Mouse (Mus musculus): ENCODE data around the gene Treml4. TPM values are rescaled to one million over a fixed set of nuclear protein-coding genes. Genes with fewer than 3 reads are reported as not detected.

Treml4 gene
- polyA plus RNA-seq, 1 experiment from 2014 or later, result 0.53 TPM

DNA sequence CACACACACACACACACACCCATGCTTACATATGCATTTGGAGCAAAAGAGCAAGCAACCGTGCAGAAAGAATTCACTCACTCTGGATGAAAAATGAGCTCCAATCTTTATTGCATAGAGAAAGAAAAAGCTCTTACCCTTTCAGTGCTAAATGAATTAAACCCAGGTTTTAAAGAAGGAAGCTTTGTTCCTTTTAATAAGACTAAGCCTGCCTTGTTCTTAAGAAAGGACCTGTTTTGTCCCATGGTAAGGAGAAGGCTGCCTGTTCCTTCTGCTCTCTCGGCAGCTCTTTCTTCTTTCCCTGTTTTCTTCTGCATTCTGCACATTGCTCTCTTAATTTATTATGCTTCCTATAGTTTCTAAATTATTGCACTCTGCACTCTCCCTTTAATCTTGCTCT lies 2.0 kb downstream of the Treml4 start:
- Histone ChIP-seq H3K4me1 (ENCODE audit: control insufficient read depth in 2 of 2, insufficient read depth in 2 of 2, low read length in 2 of 2) (no peaks in the 10 kb centered on the region), H3K9ac (ENCODE audit: low read length) (no peak overlapping the region), H3K4me2 (ENCODE audit: low read length) (no peak overlapping the region), H3K9me3 (ENCODE audit: control insufficient read depth, low read length) (no peaks in the 10 kb centered on the region), H3K27ac (replicated peaks in 1 of 2; ENCODE audit: control insufficient read depth in 1 of 2, insufficient read depth in 1 of 2, low read depth in 2 of 2, low read length in 2 of 2) (no peak overlapping the region), H3K27me3 (ENCODE audit: control insufficient read depth, insufficient read depth, low read length) (no peaks in the 10 kb centered on the region), H3K4me3 (ENCODE audit: control insufficient read depth in 1 of 2, insufficient read depth in 1 of 2, low read depth in 1 of 2, low read length in 2 of 2) (no peak overlapping the region), H3K36me3 (ENCODE audit: control insufficient read depth, insufficient read depth, low read length) (no peaks in the 10 kb centered on the region)
- no peak for ATAC-seq (ENCODE audit: insufficient number of reproducible peaks, insufficient read depth, low FRiP score, low read depth)
- 46% methylated on average over 2 of the region's 2 CpGs for WGBS

DNA sequence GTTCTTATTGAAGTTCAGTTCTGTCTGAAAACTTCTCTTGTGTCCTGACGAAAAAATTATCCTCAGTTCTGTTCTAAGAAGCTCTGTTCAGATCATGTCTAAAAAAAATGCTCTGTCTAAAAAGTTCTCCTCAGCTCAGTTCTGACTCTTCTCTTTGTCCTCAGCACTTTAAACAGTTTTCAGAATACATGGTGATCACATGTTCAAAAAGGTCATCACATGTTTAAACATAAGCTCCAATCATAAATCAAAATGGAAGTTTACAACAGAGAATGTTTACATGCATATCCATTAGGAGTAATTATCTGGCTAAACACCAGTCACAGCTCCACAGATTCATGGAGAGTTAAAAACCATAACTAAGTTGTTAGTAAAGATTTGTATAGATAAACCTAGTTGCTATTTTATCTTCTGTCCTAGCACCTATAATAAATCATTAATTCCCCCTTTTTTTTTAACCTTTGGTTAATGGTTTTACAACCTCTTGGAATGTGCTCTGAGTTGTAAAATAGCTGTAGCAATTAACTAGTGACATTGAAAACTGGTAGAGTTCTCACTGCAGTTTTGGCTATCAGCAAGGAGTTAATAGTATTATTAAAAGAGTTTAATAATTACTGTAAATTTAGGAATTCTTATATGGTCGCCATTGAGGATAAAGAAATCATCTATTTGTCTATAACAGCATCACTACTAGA lies 2.7 kb downstream of the Treml4 start:
- WGBS, result 46% methylated on average over 2 of the region's 2 CpGs
- no peaks in the 10 kb centered on the region for H3K27me3 ChIP-seq (ENCODE audit: control insufficient read depth, insufficient read depth, low read length)
- ATAC-seq (ENCODE audit: insufficient number of reproducible peaks, insufficient read depth, low FRiP score, low read depth), result no peak

GRCm38 (mm10) chr17:48267591-48267990 lies 3.5 kb downstream of the Treml4 start:
- WGBS, result 88% methylated on average over 1 of the region's 1 CpGs
- no peak for ATAC-seq (ENCODE audit: insufficient number of reproducible peaks, insufficient read depth, low FRiP score, low read depth)
- H3K27me3 ChIP-seq (ENCODE audit: control insufficient read depth, insufficient read depth, low read length), result no peaks in the 10 kb centered on the region
- no peak overlapping the region for H3K9ac ChIP-seq (ENCODE audit: low read length)
- H3K9me3 ChIP-seq (ENCODE audit: control insufficient read depth, low read length), result no peaks in the 10 kb centered on the region
- no peaks in the 10 kb centered on the region for H3K36me3 ChIP-seq (ENCODE audit: control insufficient read depth, insufficient read depth, low read length)
- H3K4me2 ChIP-seq (ENCODE audit: low read length), result no peak overlapping the region
- H3K4me3 ChIP-seq (ENCODE audit: control insufficient read depth in 1 of 2, insufficient read depth in 1 of 2, low read depth in 1 of 2, low read length in 2 of 2), result no peak overlapping the region
- H3K27ac ChIP-seq (replicated peaks in 1 of 2; ENCODE audit: control insufficient read depth in 1 of 2, insufficient read depth in 1 of 2, low read depth in 2 of 2, low read length in 2 of 2), result no peak overlapping the region
- no peaks in the 10 kb centered on the region for H3K4me1 ChIP-seq (ENCODE audit: control insufficient read depth in 2 of 2, insufficient read depth in 2 of 2, low read length in 2 of 2)

More for the DNA sequence above, 2.7 kb downstream of the Treml4 start:
- no peak overlapping the region for H3K4me3 ChIP-seq (ENCODE audit: control insufficient read depth in 1 of 2, insufficient read depth in 1 of 2, low read depth in 1 of 2, low read length in 2 of 2)
- H3K36me3 ChIP-seq (ENCODE audit: control insufficient read depth, insufficient read depth, low read length), result no peaks in the 10 kb centered on the region
- no peaks in the 10 kb centered on the region for H3K4me1 ChIP-seq (ENCODE audit: control insufficient read depth in 2 of 2, insufficient read depth in 2 of 2, low read length in 2 of 2)
- H3K27ac ChIP-seq (replicated peaks in 1 of 2; ENCODE audit: control insufficient read depth in 1 of 2, insufficient read depth in 1 of 2, low read depth in 2 of 2, low read length in 2 of 2), result no peak overlapping the region
- H3K4me2 ChIP-seq (ENCODE audit: low read length), result no peak overlapping the region
- no peaks in the 10 kb centered on the region for H3K9me3 ChIP-seq (ENCODE audit: control insufficient read depth, low read length)
- no peak overlapping the region for H3K9ac ChIP-seq (ENCODE audit: low read length)

GRCm38 (mm10) chr17:48268276-48268675 lies 4.2 kb downstream of the Treml4 start:
- Histone ChIP-seq H3K27ac (replicated peaks in 1 of 2; ENCODE audit: control insufficient read depth in 1 of 2, insufficient read depth in 1 of 2, low read depth in 2 of 2, low read length in 2 of 2) (no peak overlapping the region), H3K4me1 (ENCODE audit: control insufficient read depth in 2 of 2, insufficient read depth in 2 of 2, low read length in 2 of 2) (no peaks in the 10 kb centered on the region), H3K27me3 (ENCODE audit: control insufficient read depth, insufficient read depth, low read length) (no peaks in the 10 kb centered on the region), H3K36me3 (ENCODE audit: control insufficient read depth, insufficient read depth, low read length) (no peaks in the 10 kb centered on the region), H3K9me3 (ENCODE audit: control insufficient read depth, low read length) (no peaks in the 10 kb centered on the region), H3K4me2 (ENCODE audit: low read length) (no peak overlapping the region), H3K4me3 (ENCODE audit: control insufficient read depth in 1 of 2, insufficient read depth in 1 of 2, low read depth in 1 of 2, low read length in 2 of 2) (no peak overlapping the region), H3K9ac (ENCODE audit: low read length) (no peak overlapping the region)
- ATAC-seq (ENCODE audit: insufficient number of reproducible peaks, insufficient read depth, low FRiP score, low read depth), result no peak

DNA sequence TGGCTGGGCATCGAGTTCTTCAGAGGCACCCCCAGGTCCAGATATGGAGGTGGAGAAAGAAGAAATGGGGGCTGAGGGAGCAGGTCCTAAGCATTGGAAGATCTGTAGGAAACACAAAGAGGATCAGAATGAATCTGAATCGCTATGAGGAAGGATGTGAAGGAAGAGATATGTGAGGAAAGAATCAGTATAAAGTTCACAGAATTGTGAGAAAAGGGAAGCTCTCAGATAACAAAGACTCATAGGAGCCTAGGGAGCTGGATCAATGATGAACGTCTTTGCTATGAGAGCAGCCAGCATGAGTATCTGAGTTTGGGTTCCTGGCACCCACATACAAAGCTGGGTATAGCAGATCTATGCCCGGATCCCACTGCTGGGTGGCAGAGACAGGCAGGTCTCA lies 5.7 kb downstream of the Treml4 start:
- H3K9me3 ChIP-seq (ENCODE audit: control insufficient read depth, low read length), result no peaks in the 10 kb centered on the region
- H3K4me3 ChIP-seq (ENCODE audit: control insufficient read depth in 1 of 2, insufficient read depth in 1 of 2, low read depth in 1 of 2, low read length in 2 of 2), result no peak overlapping the region
- WGBS, result 63% methylated on average over 4 of the region's 4 CpGs
- no peak overlapping the region for H3K9ac ChIP-seq (ENCODE audit: low read length)
- no peaks in the 10 kb centered on the region for H3K36me3 ChIP-seq (ENCODE audit: control insufficient read depth, insufficient read depth, low read length)
- H3K27ac ChIP-seq (replicated peaks in 1 of 2; ENCODE audit: control insufficient read depth in 1 of 2, insufficient read depth in 1 of 2, low read depth in 2 of 2, low read length in 2 of 2), result no peak overlapping the region
- H3K4me2 ChIP-seq (ENCODE audit: low read length), result no peak overlapping the region
- no peak for ATAC-seq (ENCODE audit: insufficient number of reproducible peaks, insufficient read depth, low FRiP score, low read depth)
- H3K27me3 ChIP-seq (ENCODE audit: control insufficient read depth, insufficient read depth, low read length), result no peaks in the 10 kb centered on the region
- H3K4me1 ChIP-seq (ENCODE audit: control insufficient read depth in 2 of 2, insufficient read depth in 2 of 2, low read length in 2 of 2), result no peaks in the 10 kb centered on the region

DNA sequence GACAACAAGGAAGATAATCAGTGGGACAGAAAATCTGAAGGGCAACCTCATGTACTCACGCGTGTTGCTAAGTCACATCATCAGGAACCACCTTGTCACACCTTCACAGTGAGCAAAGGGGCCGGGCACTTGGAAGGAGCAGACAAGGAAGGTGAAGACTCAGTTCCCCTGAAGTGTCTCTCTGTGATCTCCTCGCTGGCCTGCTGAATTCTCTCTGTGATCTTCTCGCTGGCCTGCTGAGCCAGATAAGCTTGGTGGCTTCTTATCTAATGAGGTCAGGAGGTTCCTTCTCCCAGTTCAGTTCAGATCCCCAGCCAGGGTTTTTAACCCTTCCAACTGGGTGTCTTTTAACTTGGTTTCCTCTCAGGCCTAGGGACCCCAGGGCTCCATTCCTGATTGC lies 8.1 kb downstream of the Treml4 start:
- Histone ChIP-seq H3K4me3 (ENCODE audit: control insufficient read depth in 1 of 2, insufficient read depth in 1 of 2, low read depth in 1 of 2, low read length in 2 of 2) (no peak overlapping the region), H3K36me3 (ENCODE audit: control insufficient read depth, insufficient read depth, low read length) (no peaks in the 10 kb centered on the region), H3K9ac (ENCODE audit: low read length) (no peak overlapping the region), H3K27ac (replicated peaks in 1 of 2; ENCODE audit: control insufficient read depth in 1 of 2, insufficient read depth in 1 of 2, low read depth in 2 of 2, low read length in 2 of 2) (no peak overlapping the region), H3K9me3 (ENCODE audit: control insufficient read depth, low read length) (no peaks in the 10 kb centered on the region), H3K4me2 (ENCODE audit: low read length) (no peak overlapping the region), H3K27me3 (ENCODE audit: control insufficient read depth, insufficient read depth, low read length) (no peaks in the 10 kb centered on the region), H3K4me1 (ENCODE audit: control insufficient read depth in 2 of 2, insufficient read depth in 2 of 2, low read length in 2 of 2) (no peaks in the 10 kb centered on the region)
- ATAC-seq (ENCODE audit: insufficient number of reproducible peaks, insufficient read depth, low FRiP score, low read depth), result no peak
- 43% methylated on average over 5 of the region's 5 CpGs for WGBS

- Histone ChIP-seq H3K9me3 (ENCODE audit: control insufficient read depth, low read length) (no peaks in the 10 kb centered on the region), H3K4me1 (ENCODE audit: control insufficient read depth in 2 of 2, insufficient read depth in 2 of 2, low read length in 2 of 2) (no peaks in the 10 kb centered on the region), H3K4me3 (ENCODE audit: control insufficient read depth in 1 of 2, insufficient read depth in 1 of 2, low read depth in 1 of 2, low read length in 2 of 2) (no peak overlapping the region), H3K27ac (replicated peaks in 1 of 2; ENCODE audit: control insufficient read depth in 1 of 2, insufficient read depth in 1 of 2, low read depth in 2 of 2, low read length in 2 of 2) (no peak overlapping the region), H3K9ac (ENCODE audit: low read length) (no peak overlapping the region), H3K36me3 (ENCODE audit: control insufficient read depth, insufficient read depth, low read length) (no peaks in the 10 kb centered on the region), H3K4me2 (ENCODE audit: low read length) (no peak overlapping the region), H3K27me3 (ENCODE audit: control insufficient read depth, insufficient read depth, low read length) (no peaks in the 10 kb centered on the region)
- no peak for ATAC-seq (ENCODE audit: insufficient number of reproducible peaks, insufficient read depth, low FRiP score, low read depth)
- 76% methylated on average over 4 of the region's 4 CpGs for WGBS
Observed at GRCm38 (mm10) chr17:48272598-48272997, 8.5 kb downstream of the Treml4 start.

DNA sequence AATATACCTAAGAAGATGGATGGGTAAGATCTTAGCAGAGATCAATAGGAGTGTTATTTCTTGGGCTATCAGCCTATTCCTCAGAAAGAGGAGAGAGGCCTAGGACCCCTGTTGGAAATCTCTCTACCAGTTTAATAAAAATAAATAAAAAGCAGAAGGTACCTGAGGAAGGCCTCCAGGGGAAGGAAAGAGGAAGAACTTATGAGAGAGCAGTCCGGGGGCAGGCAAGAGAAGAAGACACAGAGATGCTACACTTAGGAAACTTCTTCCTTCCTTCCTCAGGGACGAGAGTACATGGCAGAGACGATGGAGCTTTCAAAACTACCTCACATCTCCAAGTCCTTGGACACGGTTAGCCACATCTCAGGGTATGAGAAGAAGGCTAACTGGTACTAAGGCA lies 10.0 kb downstream of the Treml4 start:
- no peaks in the 10 kb centered on the region for H3K4me1 ChIP-seq (ENCODE audit: control insufficient read depth in 2 of 2, insufficient read depth in 2 of 2, low read length in 2 of 2)
- no peak for ATAC-seq (ENCODE audit: insufficient number of reproducible peaks, insufficient read depth, low FRiP score, low read depth)
- WGBS, result 72% methylated on average over 4 of the region's 4 CpGs
- H3K4me3 ChIP-seq (ENCODE audit: control insufficient read depth in 1 of 2, insufficient read depth in 1 of 2, low read depth in 1 of 2, low read length in 2 of 2), result no peak overlapping the region
- H3K27ac ChIP-seq (replicated peaks in 1 of 2; ENCODE audit: control insufficient read depth in 1 of 2, insufficient read depth in 1 of 2, low read depth in 2 of 2, low read length in 2 of 2), result no peak overlapping the region
- H3K9ac ChIP-seq (ENCODE audit: low read length), result no peak overlapping the region
- no peaks in the 10 kb centered on the region for H3K36me3 ChIP-seq (ENCODE audit: control insufficient read depth, insufficient read depth, low read length)
- no peak overlapping the region for H3K4me2 ChIP-seq (ENCODE audit: low read length)
- H3K27me3 ChIP-seq (ENCODE audit: control insufficient read depth, insufficient read depth, low read length), result no peaks in the 10 kb centered on the region
- no peaks in the 10 kb centered on the region for H3K9me3 ChIP-seq (ENCODE audit: control insufficient read depth, low read length)

Measured in heart, embryonic 14.5 days (tissue).